Comparison of ENCODE assay signal across 11 mouse cellular contexts in genomic region chr1:120146994-120147393, GRCm38 (mm10). TPM values are rescaled to one million over a fixed set of nuclear protein-coding genes. Genes with fewer than 3 reads are reported as not detected.
DNase-seq lines count a peak whose midpoint lies in the region; ATAC-seq and TF ChIP-seq lines count a peak whose summit lies in the region.
"Had no signal": no experiment of that assay in that cellular context is flagged by ENCODE, and none has a peak within 500 bp of the region (broad histone marks: within the 10 kb centered on the region; RNA-seq: fewer than 3 reads in every experiment).

No protein-coding gene starts in this region.

- no peak overlapping the region for H3K9ac ChIP-seq in heart, adult 2 months (ENCODE audit: low read depth, low read length)

- H3K36me3 ChIP-seq in heart, adult 2 months (ENCODE audit: control insufficient read depth, insufficient read depth, low read length): no peaks in the 10 kb centered on the region

- no peak for DNase-seq in heart, adult 2 months
- DNase-seq in heart, adult 11 months: no peak
- peak; percentile 48 for DNase-seq in lung, postnatal 36 days
- no peak for DNase-seq in lung, postnatal 25 days (ENCODE audit: low spot score)
- peak; percentile 42 for DNase-seq in R1 (ENCODE audit: low read depth, low spot score)
- DNase-seq in urinary bladder, adult 2 months (ENCODE audit: low spot score): no peak
- DNase-seq in cerebellum, adult 9-10 months: no peak
- DNase-seq: thymus, postnatal 36 days had no signal

- TF ChIP-seq EP300 in heart, adult 2 months (IDR thresholded peaks at IDR 0.05; ENCODE audit: insufficient read depth, low read depth, low read length): no peak

- peak; percentile 38; the same call in 1 of the 2 replicates for ATAC-seq in megakaryocyte-erythroid progenitor cell, adult 5-6 weeks (replicated peaks; ENCODE audit: low FRiP score, low TSS enrichment, poor library complexity, severe bottlenecking)

- H3K4me1 ChIP-seq in heart, adult 2 months (ENCODE audit: control insufficient read depth, insufficient read depth, low read length): no peaks in the 10 kb centered on the region

- TF ChIP-seq POLR2A in heart, adult 2 months (IDR thresholded peaks at IDR 0.05; ENCODE audit: insufficient read depth, low read depth, low read length): no peak

- H3K27ac ChIP-seq in heart, adult 2 months: no peak overlapping the region
- H3K27ac ChIP-seq: macrophage had no signal

- no peak overlapping the region for H3K4me3 ChIP-seq in heart, adult 2 months

- no peaks in the 10 kb centered on the region for H3K27me3 ChIP-seq in heart, adult 2 months (ENCODE audit: control insufficient read depth, insufficient read depth, low read length)

- intact Hi-C loops in heart, adult 2 months (cut with DNase I): loop anchor here (2.0 kb wide), 1 partner anchor 48 kb away; no protein-coding TSS in a partner anchor

- no peaks in the 10 kb centered on the region for H3K79me2 ChIP-seq in heart, adult 2 months (replicated peaks; ENCODE audit: control insufficient read depth, insufficient read depth, low read length)

- peak; percentile 70 for TF ChIP-seq CTCF in heart, adult 2 months (IDR thresholded peaks at IDR 0.05)

RNA-seq across cellular contexts. Expression of gene 3110009E18Rik, which starts 26.0 kb away (rescaled TPM):
- total RNA-seq in heart, adult 2 months (2021): 1 to 10 TPM; 5.2 to 5.8 TPM
- 2.5 and 4.8 TPM in 2 replicates for polyA plus RNA-seq in heart, adult 2 months (2012; rRNA removed)
- total RNA-seq in megakaryocyte-erythroid progenitor cell, adult 5-6 weeks (2014; fragmentation: Nextera tagmentation): 9.2 and 20.1 TPM in 2 replicates
- 1.7 and 11.7 TPM in 2 replicates for total RNA-seq in megakaryocyte-erythroid progenitor cell, adult 5-6 weeks (2017)
- 8.1 and 9.5 TPM in 2 replicates for polyA plus RNA-seq in urinary bladder, adult 2 months (2012; rRNA removed)
- polyA plus RNA-seq: small intestine, adult 2 months had no signal

RNA-seq across cellular contexts. Expression of gene Dbi, which starts 26.1 kb away (rescaled TPM):
- 100 to 1,000 TPM; 251 to 264 TPM for total RNA-seq in heart, adult 2 months (2021)
- polyA plus RNA-seq in heart, adult 2 months (2012; rRNA removed): 327 and 335 TPM in 2 replicates
- 120 and 154 TPM in 2 replicates for total RNA-seq in megakaryocyte-erythroid progenitor cell, adult 5-6 weeks (2014; fragmentation: Nextera tagmentation)
- total RNA-seq in megakaryocyte-erythroid progenitor cell, adult 5-6 weeks (2017): 135 and 188 TPM in 2 replicates
- 364 and 515 TPM in 2 replicates for polyA plus RNA-seq in urinary bladder, adult 2 months (2012; rRNA removed)

Comparison
In these comparisons a context has a peak if more than half of its experiments do, and no peak if none do; other contexts are left out.
1. DNase-seq: peak in lung, postnatal 36 days (single experiment) and R1 (single experiment); none in heart, adult 2 months (0 of 2), heart, adult 11 months (single experiment), lung, postnatal 25 days (single experiment), urinary bladder, adult 2 months (single experiment) and cerebellum, adult 9-10 months (single experiment).